Mouse (Mus musculus): ENCODE data around the gene Tmem234. TPM values are rescaled to one million over a fixed set of nuclear protein-coding genes. Genes with fewer than 3 reads are reported as not detected.

Gene Tmem234
- polyA plus RNA-seq, 1 experiment from 2014 or later: 200 TPM

GRCm38 (mm10) chr4:129622803-129623535, 22.5 kb downstream of the Tmem234 start:
- WGBS: 15% methylated on average over 8 of the region's 8 CpGs
- Histone ChIP-seq H3K4me1 (ENCODE audit: insufficient read depth) (peaks cover 18% of the 10 kb centered on the region; the same call in 1 of the 2 replicates), H3K9ac (peak overlapping the region; percentile 68), H3K4me3 (ENCODE audit: low read depth, low read length) (peak overlapping the region; percentile 52), H3K9me3 (ENCODE audit: low read depth, low read length) (no peaks in the 10 kb centered on the region), H3K27ac (ENCODE audit: low read depth) (peak overlapping the region; percentile 83), H3K27me3 (ENCODE audit: insufficient read depth, low read length) (no peaks in the 10 kb centered on the region), H3K36me3 (ENCODE audit: insufficient read depth) (peaks cover 25% of the 10 kb centered on the region), H3K4me2 (peak overlapping the region; percentile 65)
- no peak for TF ChIP-seq CTCF (IDR thresholded peaks at IDR 0.05; ENCODE audit: low read depth)
- ATAC-seq (ENCODE audit: insufficient read depth): no peak
- no peak for DNase-seq

GRCm38 (mm10) chr4:129623681-129624091, 23.2 kb downstream of the Tmem234 start, which contains the start of gene Ccdc28b:
Gene Ccdc28b, minus strand, starts transcription at chr4:129623947.
- Histone ChIP-seq H3K4me2 (peak within 1 kb of the TSS; percentile 65), H3K9ac (peak within 1 kb of the TSS; percentile 68), H3K4me1 (ENCODE audit: insufficient read depth) (peaks cover 13% of the 10 kb centered on the region; the same call in 1 of the 2 replicates), H3K9me3 (ENCODE audit: low read depth, low read length) (no peaks in the 10 kb centered on the region), H3K4me3 (ENCODE audit: low read depth, low read length) (peak within 1 kb of the TSS; percentile 52), H3K27ac (ENCODE audit: low read depth) (peak within 1 kb of the TSS; percentile 83), H3K36me3 (ENCODE audit: insufficient read depth) (peaks cover 32% of the 10 kb centered on the region), H3K27me3 (ENCODE audit: insufficient read depth, low read length) (no peaks in the 10 kb centered on the region)
- WGBS: under 1% methylated on average over 10 of the region's 10 CpGs
- DNase-seq (peak; percentile 78), ATAC-seq (ENCODE audit: insufficient read depth) (peak; percentile 26; the same call in 1 of the 2 replicates)
- TF ChIP-seq CTCF (IDR thresholded peaks at IDR 0.05; ENCODE audit: low read depth): no peak

- peaks cover 40% of the 10 kb centered on the region for H3K36me3 ChIP-seq (ENCODE audit: insufficient read depth)
- H3K9ac ChIP-seq: peak overlapping the region; percentile 68
- WGBS: under 1% methylated on average over 18 of the region's 18 CpGs
- peak; percentile 94 for ATAC-seq (ENCODE audit: insufficient read depth)
- no peaks in the 10 kb centered on the region for H3K27me3 ChIP-seq (ENCODE audit: insufficient read depth, low read length)
- peak overlapping the region; percentile 83 for H3K27ac ChIP-seq (ENCODE audit: low read depth)
- peak; percentile 94 for DNase-seq
- H3K9me3 ChIP-seq (ENCODE audit: low read depth, low read length): no peaks in the 10 kb centered on the region
- peak overlapping the region; percentile 52 for H3K4me3 ChIP-seq (ENCODE audit: low read depth, low read length)
- H3K4me2 ChIP-seq: peak overlapping the region; percentile 65
- TF ChIP-seq CTCF (IDR thresholded peaks at IDR 0.05; ENCODE audit: low read depth): no peak
- H3K4me1 ChIP-seq (ENCODE audit: insufficient read depth): peaks cover 13% of the 10 kb centered on the region; the same call in 1 of the 2 replicates
These were observed 24.0 kb downstream of the Tmem234 start for GRCm38 (mm10) chr4:129624281-129625028.

- H3K9me3 ChIP-seq (ENCODE audit: low read depth, low read length): no peaks in the 10 kb centered on the region
- H3K4me3 ChIP-seq (ENCODE audit: low read depth, low read length): peak overlapping the region; percentile 52
- TF ChIP-seq CTCF (IDR thresholded peaks at IDR 0.05; ENCODE audit: low read depth): no peak
- DNase-seq (peak; percentile 79), ATAC-seq (ENCODE audit: insufficient read depth) (peak; percentile 32; the same call in 1 of the 2 replicates)
- peak overlapping the region; percentile 83 for H3K27ac ChIP-seq (ENCODE audit: low read depth)
- H3K36me3 ChIP-seq (ENCODE audit: insufficient read depth): peaks cover 45% of the 10 kb centered on the region
- peaks cover 13% of the 10 kb centered on the region; the same call in 1 of the 2 replicates for H3K4me1 ChIP-seq (ENCODE audit: insufficient read depth)
- peak overlapping the region; percentile 37 for H3K9ac ChIP-seq
- 6% methylated on average over 6 of the region's 6 CpGs for WGBS
- peak overlapping the region; percentile 65 for H3K4me2 ChIP-seq
- no peaks in the 10 kb centered on the region for H3K27me3 ChIP-seq (ENCODE audit: insufficient read depth, low read length)
These were observed 24.5 kb downstream of the Tmem234 start for GRCm38 (mm10) chr4:129625029-129625370.

GRCm38 (mm10) chr4:129625496-129625895, 25.0 kb downstream of the Tmem234 start:
- no peak overlapping the region for H3K9ac ChIP-seq
- peak overlapping the region; percentile 65; the same call in 1 of the 2 replicates for H3K4me2 ChIP-seq
- ATAC-seq (ENCODE audit: insufficient read depth) (no peak), DNase-seq (no peak)
- no peak overlapping the region for H3K4me3 ChIP-seq (ENCODE audit: low read depth, low read length)
- H3K4me1 ChIP-seq (ENCODE audit: insufficient read depth): peaks cover 13% of the 10 kb centered on the region; the same call in 1 of the 2 replicates
- no peak for TF ChIP-seq CTCF (IDR thresholded peaks at IDR 0.05; ENCODE audit: low read depth)
- H3K27ac ChIP-seq (ENCODE audit: low read depth): no peak overlapping the region
- peaks cover 50% of the 10 kb centered on the region for H3K36me3 ChIP-seq (ENCODE audit: insufficient read depth)
- H3K9me3 ChIP-seq (ENCODE audit: low read depth, low read length): no peaks in the 10 kb centered on the region
- no peaks in the 10 kb centered on the region for H3K27me3 ChIP-seq (ENCODE audit: insufficient read depth, low read length)
- 46% methylated on average over 4 of the region's 4 CpGs for WGBS

- Histone ChIP-seq H3K4me1 (ENCODE audit: insufficient read depth) (peaks cover 13% of the 10 kb centered on the region; the same call in 1 of the 2 replicates), H3K4me3 (ENCODE audit: low read depth, low read length) (no peak overlapping the region), H3K9me3 (ENCODE audit: low read depth, low read length) (no peaks in the 10 kb centered on the region), H3K27ac (ENCODE audit: low read depth) (no peak overlapping the region), H3K4me2 (no peak overlapping the region), H3K27me3 (ENCODE audit: insufficient read depth, low read length) (no peaks in the 10 kb centered on the region), H3K36me3 (ENCODE audit: insufficient read depth) (peaks cover 56% of the 10 kb centered on the region), H3K9ac (no peak overlapping the region)
- DNase-seq: no peak
- ATAC-seq (ENCODE audit: insufficient read depth): no peak
- 67% methylated on average over 6 of the region's 6 CpGs for WGBS
- TF ChIP-seq CTCF (IDR thresholded peaks at IDR 0.05; ENCODE audit: low read depth): no peak
These were observed 25.6 kb downstream of the Tmem234 start for GRCm38 (mm10) chr4:129626035-129626434.

GRCm38 (mm10) chr4:129630944-129631343, 30.5 kb downstream of the Tmem234 start:
- H3K4me2 ChIP-seq: no peak overlapping the region
- H3K4me1 ChIP-seq (ENCODE audit: insufficient read depth): no peaks in the 10 kb centered on the region
- no peak overlapping the region for H3K27ac ChIP-seq (ENCODE audit: low read depth)
- H3K27me3 ChIP-seq (ENCODE audit: insufficient read depth, low read length): no peaks in the 10 kb centered on the region
- no peak overlapping the region for H3K9ac ChIP-seq
- WGBS: 67% methylated on average over 4 of the region's 4 CpGs
- H3K36me3 ChIP-seq (ENCODE audit: insufficient read depth): peaks cover 100% of the 10 kb centered on the region
- no peak for TF ChIP-seq CTCF (IDR thresholded peaks at IDR 0.05; ENCODE audit: low read depth)
- ATAC-seq (ENCODE audit: insufficient read depth): no peak
- H3K9me3 ChIP-seq (ENCODE audit: low read depth, low read length): no peaks in the 10 kb centered on the region
- H3K4me3 ChIP-seq (ENCODE audit: low read depth, low read length): no peak overlapping the region
- DNase-seq: peak; percentile 58

Data from lung, embryonic 14.5 days (tissue).